Mouse (Mus musculus) thymus, postnatal 14 days (tissue): Measurements from ENCODE around the gene Pak1ip1.
"Not testable (repeated sequence)": the region's sequence is repeated elsewhere in the genome, so short reads cannot be mapped to it uniquely, and the experiment has no call there.

Experiments used
- DNase-seq: peaks from one replicate; pipeline ENCODE4 v3.0.0; 2021

Gene Pak1ip1

DNA sequence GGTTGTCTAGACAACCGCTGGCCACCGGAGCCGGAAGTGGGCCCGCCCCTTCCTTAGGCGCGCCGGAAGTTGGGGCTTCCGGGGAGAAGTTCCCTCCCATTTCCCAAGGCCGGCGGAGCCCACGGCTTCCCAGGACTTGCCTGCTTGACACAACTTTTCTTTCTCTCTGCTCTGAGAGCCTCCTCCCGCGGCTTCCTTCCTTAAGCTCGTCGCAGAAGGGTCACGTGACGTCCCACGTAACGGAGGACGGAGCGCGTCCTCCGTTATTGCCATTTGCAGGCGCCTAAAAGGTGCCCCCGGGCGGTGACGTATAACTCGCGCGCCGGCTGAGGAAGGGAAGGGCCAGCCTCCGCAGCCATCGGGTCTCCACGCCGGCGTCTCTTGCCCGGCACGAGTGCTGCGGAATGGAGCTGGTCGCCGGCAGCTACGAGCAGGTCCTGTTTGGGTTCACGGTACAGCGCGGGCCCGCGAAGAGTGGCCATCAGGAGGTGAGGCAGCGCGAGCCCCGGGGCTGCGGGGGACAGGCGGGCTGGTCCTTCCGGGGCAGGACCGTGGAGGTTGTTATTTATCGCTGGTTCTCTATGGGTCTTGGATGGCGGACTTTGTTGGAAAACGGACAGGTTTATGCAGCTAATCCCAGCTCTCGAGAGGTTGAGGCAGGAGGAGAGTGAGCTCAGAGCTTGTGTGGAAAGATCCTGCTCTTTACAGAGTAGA, at the start of gene Pak1ip1:
Gene Pak1ip1, plus strand, starts transcription at position 98 of the 714 bp plus-strand sequence.
- peak; percentile 93 for DNase-seq

DNA sequence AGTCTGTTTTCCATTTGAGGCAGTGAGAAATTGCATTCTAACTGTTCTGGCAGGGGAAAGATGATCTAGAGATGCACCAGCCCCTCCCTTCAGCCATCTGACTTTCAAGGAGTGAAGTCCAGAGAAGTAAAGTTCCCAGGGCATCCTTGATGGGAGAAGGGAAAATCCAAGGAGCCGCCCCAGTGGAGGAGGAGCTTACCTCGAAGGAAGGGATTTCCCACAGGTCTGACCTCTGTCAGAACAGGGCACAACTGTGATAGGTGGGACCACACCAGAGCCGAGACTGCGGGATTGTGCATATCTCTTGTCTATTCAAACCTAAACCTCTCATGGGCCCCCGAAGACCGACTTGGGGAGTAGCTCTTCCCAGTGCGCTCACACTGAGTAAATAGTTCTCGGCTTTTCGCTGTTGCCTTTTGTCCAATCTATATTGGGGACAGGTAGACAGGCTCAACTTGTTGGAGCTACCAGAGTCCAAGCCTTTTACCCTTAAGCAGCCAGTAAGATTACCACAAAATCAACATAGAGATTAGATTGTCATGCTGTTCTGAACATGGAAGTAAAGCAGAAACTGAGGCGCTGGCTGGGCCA, 49.3 kb upstream of the Pak1ip1 start:
- no peak for DNase-seq

DNA sequence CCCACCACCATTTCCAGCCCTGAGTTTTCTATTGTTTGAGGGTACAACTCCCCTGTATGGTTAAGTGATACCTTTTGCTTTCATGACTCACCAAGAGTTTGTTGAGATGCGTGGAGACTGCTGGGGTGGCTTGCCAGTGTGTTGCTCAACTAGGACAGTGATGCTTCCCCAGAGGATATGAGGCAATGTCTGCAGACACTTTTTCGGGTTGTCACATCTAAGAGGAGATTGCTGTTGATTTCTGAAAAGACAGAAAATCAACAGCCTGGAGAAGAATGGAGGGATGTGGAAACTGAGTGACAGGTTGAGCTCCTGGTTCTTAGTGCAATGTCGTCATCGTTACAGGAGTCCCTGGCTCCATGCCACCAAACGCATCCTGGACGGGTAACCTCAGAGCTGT, 47.6 kb upstream of the Pak1ip1 start:
- no peak for DNase-seq

DNA sequence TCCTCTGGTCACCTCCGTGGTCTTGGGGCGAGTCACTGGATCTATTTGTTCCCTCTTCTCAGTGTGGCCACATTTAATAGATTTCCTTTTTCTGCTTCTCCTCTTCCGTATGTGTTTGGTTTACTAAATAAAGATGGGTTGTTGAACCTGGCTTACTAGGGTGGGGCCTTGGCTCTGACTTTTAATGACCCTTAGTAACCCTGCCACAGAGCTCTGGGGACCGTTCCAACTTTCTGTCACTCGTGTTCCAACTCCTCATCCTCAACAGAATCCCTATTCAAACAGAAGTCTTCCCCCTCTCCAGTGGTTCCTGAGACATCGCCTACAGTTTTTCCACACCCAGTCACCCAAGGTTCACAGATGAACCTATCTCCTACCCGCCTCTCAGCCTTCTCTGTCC, 45.0 kb upstream of the Pak1ip1 start:
- no peak for DNase-seq

DNA sequence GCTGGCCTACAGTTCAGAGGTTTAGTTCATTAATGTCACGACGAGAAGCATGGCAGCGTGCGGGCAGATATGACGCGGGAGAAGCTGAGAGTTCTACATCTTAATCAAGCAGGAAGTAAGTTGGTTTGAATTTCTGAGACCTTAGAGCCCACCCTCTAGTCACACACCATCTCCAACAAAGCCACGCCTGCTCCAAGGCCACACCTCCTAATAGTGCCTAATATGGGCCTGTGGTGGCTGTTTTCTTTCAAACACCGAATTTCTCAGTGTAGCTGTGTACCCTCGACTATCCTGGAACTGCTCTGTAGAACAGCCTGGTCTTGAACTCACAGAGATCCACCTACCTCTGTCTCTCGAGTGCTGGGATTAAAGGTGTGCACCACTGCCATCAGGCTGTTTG, 33.2 kb upstream of the Pak1ip1 start:
- no peak for DNase-seq

DNA sequence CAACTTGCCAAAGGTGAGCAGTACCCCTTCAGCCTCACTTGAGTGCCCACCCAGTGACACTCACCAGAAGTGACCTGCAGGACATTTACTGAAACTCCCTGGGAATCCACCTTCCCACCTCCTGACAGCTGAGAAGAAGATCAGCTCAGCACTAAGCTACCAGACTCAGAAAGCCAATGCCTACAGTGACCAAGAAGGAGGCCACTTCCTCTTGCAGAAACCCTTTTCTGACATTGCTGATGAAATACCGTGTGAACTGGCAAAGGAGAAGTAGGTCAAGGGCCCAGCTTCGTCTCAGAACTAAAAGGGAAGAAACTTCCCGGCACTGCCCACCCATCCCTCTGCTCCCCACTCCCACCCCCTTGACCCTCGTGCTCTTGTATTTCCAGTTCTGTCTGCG, 32.3 kb upstream of the Pak1ip1 start:
- no peak for DNase-seq

DNA sequence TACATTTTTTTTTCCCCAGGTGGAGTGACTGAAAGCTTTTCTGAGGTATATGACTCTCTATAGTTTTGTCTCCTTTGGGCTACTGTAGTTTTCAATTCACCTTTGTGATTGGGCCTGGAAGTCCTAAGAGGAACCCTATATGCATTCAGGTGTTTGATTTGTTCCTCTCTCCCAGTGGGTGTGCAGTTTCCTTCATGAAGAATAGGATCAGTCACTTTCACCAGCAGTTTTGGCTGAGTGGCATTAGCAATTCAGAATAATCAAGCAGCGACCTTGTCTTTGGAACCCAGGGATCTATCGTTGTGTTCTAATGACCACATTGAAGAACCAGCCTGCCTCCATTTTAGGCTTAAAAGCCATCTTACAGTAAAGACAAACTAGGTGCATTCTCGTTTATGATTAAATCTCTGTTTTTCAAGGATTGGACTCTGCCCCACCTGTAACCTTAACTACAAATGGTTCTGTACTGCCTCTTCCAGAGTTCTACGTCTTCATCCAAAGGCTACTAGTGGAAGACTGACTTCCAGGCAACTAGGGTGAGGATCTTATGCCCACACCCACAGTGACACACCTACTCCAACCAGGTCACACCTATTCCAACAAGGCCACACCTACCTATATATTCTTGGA, 30.9 kb upstream of the Pak1ip1 start:
- no peak for DNase-seq

DNA sequence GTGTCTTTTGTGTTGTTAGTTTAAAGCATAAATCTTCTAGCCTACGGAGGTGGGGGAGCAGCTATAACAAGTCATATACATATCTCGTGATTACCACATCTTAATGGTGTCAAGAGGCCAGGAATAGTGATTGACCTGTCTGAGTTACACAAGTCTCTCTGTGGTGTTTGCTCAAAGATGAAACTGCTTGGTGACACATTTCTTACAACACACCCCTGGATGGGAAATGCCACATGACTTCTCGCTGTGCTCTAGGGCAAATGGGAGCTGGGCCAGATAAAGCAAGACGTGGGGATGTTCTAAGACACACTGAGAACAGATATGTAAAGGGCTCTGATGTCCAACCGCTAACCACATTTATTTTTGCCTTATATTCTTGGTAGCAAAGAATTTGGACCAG, 29.6 kb upstream of the Pak1ip1 start:
- peak; percentile 21 for DNase-seq

DNA sequence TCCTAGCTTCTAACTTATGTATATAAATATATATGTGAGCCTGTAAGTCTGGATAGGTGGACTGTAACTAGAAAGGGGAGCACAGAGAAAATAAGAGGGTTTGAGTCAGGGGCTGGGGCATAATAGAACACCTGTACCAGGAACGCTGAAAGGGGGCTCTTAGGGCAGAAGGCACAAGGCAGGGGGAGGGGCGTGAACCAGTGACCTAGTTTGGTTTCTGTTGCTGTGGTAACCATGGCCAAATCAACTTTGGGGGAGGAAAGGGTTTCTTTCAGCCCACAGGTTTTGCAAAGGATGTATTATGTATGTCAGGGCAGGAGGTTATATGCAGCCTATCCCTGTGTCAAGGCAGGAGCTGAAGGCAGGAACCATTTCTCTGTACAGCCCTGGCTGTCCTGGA, 29.0 kb upstream of the Pak1ip1 start:
- DNase-seq: peak; percentile 89

DNA sequence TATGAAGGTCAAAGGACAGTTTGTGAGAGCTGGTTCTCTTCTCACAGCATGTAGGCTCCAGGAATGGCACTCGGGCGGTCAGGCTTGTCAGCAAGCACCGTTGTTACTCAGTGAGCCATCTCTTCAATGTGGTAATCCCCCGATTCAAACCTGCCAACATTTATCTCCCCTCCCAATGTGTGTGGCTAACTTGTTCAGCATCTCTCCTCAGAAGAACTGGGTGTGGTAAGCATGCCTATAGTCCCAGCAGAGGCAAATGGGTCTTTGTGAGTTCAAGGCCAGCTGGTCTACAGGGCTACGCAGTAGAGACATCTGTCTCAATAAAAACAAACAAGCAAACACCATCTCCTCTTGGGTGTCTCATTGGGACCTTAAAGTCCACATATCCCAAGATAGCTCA, 27.8 kb upstream of the Pak1ip1 start:
- DNase-seq: peak; percentile 10

DNA sequence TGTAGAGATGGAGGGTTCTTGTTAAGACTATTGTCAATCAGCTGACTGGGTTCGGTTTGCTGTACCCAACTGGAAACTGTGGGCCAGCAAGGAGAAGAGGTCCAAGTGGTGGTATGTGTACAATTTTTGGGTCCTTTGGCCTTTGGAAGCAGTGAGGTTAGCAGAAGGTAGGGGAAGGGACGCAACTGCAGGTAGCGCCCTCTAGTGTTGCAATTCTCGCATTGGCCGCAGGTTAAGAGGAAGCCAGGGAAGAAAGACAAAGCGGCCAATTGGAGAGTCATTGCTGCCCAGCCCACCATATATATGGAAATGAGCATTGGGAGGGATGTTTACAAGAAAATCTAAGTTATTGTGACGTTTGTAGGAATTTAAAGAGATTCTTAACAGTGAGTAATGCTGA, 23.2 kb upstream of the Pak1ip1 start:
- peak; percentile 73 for DNase-seq

DNA sequence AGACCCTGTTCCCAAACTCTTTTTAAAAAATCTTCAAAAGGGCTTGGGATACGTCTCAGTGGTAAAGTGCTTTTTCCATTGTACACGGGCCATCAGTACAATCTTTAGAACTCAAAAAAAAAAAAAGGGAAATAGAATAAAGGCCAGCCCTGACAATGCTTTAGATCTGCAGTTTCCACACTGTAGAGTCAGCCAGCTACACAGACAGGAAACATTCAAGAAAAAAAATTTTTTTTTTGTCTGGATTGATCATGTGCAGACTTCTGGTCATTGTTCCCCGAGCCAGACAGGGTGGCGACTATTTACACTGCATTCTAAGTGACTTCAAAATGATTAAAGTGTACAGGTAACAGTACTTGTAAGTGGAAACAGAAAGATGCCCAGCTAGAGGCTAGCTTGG, 22.2 kb upstream of the Pak1ip1 start:
- DNase-seq: no peak

DNA sequence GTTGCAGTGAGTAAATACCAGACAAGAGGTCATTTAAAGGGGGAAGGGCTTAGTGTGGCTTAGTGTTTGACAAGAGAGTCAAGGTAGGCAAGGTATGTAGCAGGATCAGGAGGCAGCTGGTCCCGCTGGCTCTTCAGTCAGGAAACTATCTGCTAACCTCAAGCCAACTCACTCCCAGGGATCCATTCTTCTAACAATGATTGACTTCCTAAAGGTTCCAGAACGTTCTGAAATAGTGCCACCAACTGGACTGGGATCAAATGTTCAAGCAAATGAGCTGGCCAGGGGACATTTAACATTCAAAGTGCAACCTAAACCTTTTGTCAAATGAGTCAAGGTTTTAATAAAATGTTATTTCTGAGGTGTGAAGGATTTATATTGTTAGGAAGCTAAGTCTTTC, 21.5 kb upstream of the Pak1ip1 start:
- DNase-seq: no peak

DNA sequence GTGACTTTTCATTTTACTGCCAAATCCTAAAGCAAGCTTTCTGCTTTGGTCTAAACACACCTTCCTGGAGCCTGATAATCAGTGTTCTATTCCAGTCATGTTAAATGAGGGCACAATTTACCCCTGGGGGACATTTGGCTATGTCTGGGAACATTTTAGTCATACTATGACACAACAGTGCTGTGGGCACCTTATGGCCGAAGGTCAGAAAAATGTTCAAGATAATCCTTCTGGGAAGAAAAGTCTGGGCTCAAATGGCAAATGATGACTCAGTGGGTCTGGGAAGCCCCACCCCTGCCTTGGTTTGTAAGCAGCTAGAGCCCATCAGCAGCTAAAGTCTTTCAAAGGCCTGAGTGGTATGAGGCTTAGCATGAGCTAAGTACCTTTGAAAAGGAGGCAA, 18.1 kb upstream of the Pak1ip1 start:
- no peak for DNase-seq

DNA sequence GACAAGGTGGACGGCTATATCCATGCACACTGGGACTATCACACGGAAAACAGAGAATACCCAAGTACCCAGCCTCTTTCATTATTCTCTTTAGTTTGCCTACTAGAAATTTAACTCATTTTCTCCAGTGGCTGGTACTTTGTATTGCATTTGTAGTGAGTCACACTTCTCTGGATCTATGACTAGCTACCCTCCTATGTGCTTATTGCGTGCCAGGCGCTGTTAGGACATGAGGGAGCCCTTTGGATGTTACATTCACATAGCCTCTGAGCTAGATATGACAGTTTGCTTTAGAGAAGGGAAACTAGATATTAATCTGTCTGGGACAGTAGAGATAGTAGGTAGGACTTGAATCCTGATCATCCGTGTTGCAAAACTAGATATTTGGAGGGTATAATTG, 14.7 kb upstream of the Pak1ip1 start:
- no peak for DNase-seq

DNA sequence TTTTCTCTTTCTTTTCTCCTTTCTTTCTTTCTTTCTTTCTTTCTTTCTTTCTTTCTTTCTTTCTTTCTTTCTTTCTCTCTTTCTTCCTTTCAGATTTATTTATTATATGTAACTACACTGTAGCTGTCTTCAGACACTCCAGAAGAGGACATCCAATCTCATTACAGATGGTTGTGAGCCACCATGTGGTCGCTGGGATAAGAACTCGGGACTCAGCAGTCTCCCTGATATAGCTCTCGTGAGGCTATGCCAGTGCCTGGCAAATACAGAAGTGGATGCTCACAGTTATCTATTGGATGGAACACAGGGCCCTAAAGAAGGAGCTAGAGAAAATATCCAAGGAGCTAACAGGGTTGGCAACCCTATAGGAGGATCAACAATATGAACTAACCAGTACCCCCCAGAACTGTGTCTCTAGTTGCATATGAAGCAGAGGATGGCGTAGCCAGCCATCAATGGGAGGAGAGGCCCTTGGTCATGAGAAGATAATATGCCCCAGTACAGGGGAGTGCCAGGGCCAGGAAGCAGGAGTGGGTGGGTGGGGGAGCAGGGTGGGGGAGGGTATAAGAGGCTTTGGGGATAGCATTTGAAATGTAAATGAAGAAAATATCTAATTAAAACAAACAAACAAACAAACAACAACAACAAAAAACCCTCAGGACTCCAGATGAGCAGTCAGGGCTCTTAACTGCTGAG, 13.1 kb upstream of the Pak1ip1 start:
- not testable (repeated sequence) for DNase-seq

DNA sequence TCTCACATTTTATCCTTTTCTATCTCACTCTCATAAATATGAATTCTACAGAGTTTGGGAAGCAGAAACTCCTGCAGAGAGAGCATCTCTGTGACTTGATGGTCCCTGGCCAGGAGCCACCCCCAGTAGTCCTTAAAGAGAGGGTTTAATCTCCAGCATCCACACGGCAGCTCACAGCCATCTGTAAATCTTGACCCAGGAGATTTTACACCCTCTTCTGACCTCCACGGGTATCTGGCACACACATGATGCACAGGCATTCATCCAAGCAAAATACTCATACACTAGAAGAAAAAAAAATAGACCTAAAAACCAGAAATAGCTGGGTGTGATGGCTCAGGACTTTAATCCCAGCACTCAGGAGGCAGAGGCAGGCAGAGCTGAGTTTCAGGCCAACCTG, 12.4 kb upstream of the Pak1ip1 start:
- no peak for DNase-seq

DNA sequence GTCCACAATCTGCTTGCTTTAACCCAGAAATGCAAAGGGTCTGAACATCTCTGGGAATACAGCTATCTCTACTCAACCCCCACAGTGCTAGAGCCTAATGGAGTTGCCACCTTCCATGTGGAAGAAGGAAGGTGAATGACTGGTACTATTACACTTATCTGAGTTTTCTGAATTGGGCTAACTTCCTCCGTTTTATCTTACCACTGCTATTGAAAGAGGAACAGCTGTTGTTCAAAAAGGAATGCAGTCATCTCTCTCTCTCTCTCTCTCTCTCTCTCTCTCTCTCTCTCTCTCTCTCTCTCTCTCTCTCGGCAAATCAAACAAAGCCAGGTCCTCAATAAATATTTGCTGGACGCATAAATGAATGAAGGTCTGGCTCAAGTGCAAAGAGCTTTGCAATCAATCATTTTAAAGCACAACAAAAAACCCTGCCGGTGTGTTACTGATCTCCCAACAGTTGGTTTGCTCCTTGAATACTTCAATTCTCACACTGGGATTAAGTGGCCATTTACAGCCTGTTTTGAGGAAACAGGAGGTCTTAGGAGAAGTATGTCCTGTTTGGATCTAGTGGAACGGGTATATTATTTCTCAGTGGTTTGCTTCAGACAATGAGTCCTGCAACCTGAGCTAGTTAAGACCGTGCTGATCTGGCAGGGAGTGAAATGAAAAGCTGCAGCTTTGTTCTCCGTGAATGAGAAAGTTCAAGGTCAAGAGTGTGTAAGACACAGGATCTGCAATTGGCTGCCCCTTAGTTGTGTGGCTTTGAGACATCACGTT, 6.1 kb upstream of the Pak1ip1 start:
- DNase-seq: no peak

DNA sequence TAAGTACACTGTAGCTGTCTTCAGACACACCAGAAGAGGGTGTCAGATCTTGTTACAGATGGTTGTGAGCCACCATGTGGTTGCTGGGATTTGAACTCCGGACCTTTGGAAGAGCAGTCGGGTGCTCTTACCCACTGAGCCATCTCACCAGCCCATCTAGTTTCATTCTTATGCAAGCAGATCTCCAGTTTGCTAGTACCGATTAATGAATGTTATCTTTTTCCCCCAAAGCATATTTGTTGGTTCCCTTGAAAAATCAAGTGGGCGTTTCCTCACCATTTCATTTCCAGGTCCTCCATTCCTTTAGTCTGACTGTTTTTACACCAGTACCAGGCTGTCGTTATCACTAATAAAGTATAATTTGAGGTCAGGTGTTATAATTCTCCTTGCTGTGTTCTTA, 2.3 kb upstream of the Pak1ip1 start:
- DNase-seq: not testable (repeated sequence)

DNA sequence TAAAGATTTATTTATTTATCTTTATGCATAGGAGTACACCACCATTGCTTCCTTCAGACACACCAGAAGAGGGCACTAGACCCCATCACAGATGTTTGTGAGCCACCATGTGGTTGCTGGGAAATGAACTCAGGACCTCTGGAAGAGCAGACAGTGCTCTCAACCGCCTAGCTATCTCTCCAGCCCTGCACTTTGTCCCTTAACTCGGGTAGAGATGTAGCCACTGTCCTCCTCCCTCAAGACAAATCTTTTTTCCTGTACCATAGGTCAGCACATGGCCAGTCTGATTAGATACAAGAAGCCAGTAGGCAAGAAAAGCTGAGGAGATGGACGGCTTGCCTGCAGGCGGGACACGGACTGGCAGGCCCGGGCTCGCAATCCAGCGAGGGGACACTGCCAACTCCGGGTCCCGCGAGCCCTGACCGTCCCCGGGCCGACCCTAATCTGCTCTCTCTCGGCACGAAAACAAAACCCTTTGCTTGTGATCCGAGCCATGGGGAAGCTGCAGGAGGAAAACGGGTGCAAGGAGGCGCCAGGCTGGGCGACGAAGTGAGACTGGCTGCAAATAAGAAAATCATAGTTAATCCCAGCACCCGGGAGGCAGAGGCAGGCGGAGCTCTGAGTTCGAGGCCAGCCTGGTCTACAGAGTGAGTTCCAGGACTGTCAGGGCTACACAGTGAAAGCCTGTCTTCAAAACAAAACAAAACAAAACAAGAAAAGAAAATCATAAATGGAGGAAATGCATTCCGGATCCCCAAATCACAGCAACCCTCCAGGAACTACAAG, 490 bp upstream of the Pak1ip1 start:
- peak; percentile 43 for DNase-seq

DNA sequence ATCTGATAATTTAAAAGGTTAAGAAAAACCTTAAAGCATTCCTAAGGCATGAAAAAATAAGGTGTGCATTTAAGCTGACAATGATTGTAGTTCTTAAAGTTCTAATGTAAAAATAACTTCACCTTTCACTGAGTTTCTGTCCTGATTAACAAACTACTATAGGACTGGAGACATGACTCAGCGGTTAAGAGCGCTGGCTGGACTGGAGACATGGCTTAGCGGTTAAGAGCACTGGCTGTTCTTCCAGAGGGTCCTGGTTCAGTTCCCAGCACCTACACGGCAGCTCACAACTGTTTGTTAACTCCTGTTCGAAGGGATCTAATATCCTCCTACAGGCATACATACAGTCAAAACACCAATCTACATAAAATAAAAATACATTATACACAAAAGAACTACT, 1.2 kb downstream of the Pak1ip1 start:
- DNase-seq: no peak

DNA sequence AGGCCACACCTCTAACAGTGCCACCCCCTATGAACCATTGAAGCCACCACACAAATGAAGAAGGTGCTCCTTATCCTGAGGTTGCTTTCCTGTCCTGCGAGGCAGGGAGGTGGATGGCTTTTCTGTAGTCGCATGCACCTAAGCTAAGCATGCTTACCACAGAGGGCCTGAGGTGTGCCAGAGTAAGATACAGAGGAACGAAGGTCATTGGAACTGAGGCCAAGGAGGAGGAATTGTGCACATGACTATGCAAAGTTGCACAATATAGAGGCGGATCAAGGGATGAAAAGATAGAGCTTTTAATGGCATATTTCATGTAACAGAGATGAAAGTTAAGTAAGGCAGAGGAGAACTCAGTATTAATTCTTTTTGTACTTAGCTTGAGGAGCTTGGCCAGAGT, 5.4 kb downstream of the Pak1ip1 start:
- DNase-seq: no peak
